Mouse (Mus musculus) ES-E14 (cell line): ENCODE measurements around the gene Uqcc2. TPM values are rescaled to one million over a fixed set of nuclear protein-coding genes. Genes with fewer than 3 reads are reported as not detected.

ENCODE experiments used
- DNase-seq: peaks from one replicate; pipeline ENCODE4 v3.0.0-alpha.2; 2013; ENCODE audit warnings: low read depth, low spot score
- H3K27ac ChIP-seq: 2 replicates; pipeline ENCODE4 v1.5.1; 2012; ENCODE audit warnings: low read depth, mild to moderate bottlenecking, low read length, moderate library complexity, mixed read lengths; ENCODE audit not compliant: poor library complexity, insufficient read depth, severe bottlenecking
- H3K36me3 ChIP-seq: 2 replicates; pipeline ENCODE4 v1.6.1; 2012; ENCODE audit warnings: mild to moderate bottlenecking, low read length, moderate library complexity, mixed read lengths; ENCODE audit not compliant: control insufficient read depth, poor library complexity, insufficient read depth, severe bottlenecking
- H3K4me1 ChIP-seq, 2 experiments: fragments of 150-350 bp in 1 of 2; sonication (generic) in 1 of 2; 2 replicates each; pipeline ENCODE4 v1.6.1; 2012; ENCODE audit warnings: low read length in 2 of 2, mild to moderate bottlenecking in 1 of 2, mixed read lengths in 1 of 2; ENCODE audit not compliant: control insufficient read depth in 2 of 2, insufficient read depth in 2 of 2, poor library complexity in 1 of 2
- H3K4me3 ChIP-seq, 2 experiments: fragments of 150-350 bp in 1 of 2; sonication (generic) in 1 of 2; 2 replicates each; pipeline ENCODE4 v1.5.1; 2012; ENCODE audit warnings: low read length in 2 of 2, low read depth in 1 of 2, mild to moderate bottlenecking in 1 of 2, mixed read lengths in 1 of 2; ENCODE audit not compliant: insufficient read depth in 1 of 2, poor library complexity in 1 of 2, severe bottlenecking in 1 of 2
- H3K9ac ChIP-seq: 2 replicates; pipeline ENCODE4 v1.6.1; 2012; ENCODE audit warnings: low read depth, mild to moderate bottlenecking, low read length, mixed read lengths; ENCODE audit not compliant: poor library complexity, insufficient read depth, severe bottlenecking
- H3K9me3 ChIP-seq: fragments of 150-350 bp; sonication (generic); 2 replicates; pipeline ENCODE4 v1.6.1; 2012; ENCODE audit warnings: low read depth, mild to moderate bottlenecking, low read length; ENCODE audit not compliant: control insufficient read depth, insufficient read depth
- CHD2 ChIP-seq: IDR thresholded peaks from 2 replicates; pipeline ENCODE4 v1.6.1; 2014; ENCODE audit warnings: mild to moderate bottlenecking, low read depth, low read length, inconsistent platforms
- HCFC1 ChIP-seq: IDR thresholded peaks from 2 replicates; pipeline ENCODE4 v1.6.1; 2012; ENCODE audit warnings: low read length, inconsistent platforms, borderline replicate concordance; ENCODE audit not compliant: insufficient read depth
- MAFK ChIP-seq: IDR thresholded peaks from 2 replicates; pipeline ENCODE4 v1.6.1; 2014; ENCODE audit warnings: mild to moderate bottlenecking, low read depth, low read length, inconsistent platforms; ENCODE audit not compliant: insufficient read depth
- ZC3H11A ChIP-seq: IDR thresholded peaks from 2 replicates; pipeline ENCODE4 v1.6.1; 2012; ENCODE audit warnings: low read depth, mild to moderate bottlenecking, inconsistent platforms, low read length, borderline replicate concordance
- ZNF384 ChIP-seq: IDR thresholded peaks from 2 replicates; pipeline ENCODE4 v1.6.1; 2012; ENCODE audit warnings: low read depth, low read length, inconsistent platforms
- in situ Hi-C, 2 experiments: fragments of 600-800 bp; cut with MboI; formaldehyde crosslinking; loops; one replicate each; pipeline ENCODE4 v1.15.1; 2025; ENCODE audit warnings: low sequenced_read_pairs in 2 of 2, inconsistent platforms in 1 of 2; ENCODE audit not compliant: unreplicated experiment in 2 of 2
- total RNA-seq: library from RNA; depleted of rRNA; stranded (reverse); fragments of 300-350 nt; gene quantifications from 2 replicates; pipeline ENCODE4 v1.2.3, GENCODE M21; 2012

The Uqcc2 gene
- total RNA-seq, 1 experiment: 199 TPM

DNA sequence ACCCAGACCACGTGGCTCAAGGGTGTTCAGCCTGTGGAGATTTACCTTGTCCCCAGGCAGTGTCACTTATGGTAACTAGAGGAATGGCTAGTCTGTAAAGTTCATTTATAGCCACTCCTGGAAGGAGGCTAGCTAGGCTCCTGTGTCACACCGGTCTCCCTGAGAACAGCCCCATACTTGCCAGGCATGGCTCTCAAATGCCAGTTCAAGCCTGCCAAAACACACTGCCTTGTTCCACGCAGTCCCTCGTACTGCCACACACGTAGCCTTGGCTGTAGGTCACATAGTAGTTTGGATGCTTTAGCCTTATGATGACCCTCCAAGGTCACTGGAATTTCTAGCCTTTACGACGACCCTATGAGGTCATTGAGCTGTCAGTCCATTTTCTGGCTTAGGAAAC lies 25.5 kb upstream of the Uqcc2 start:
- no peak overlapping the region for H3K4me3 ChIP-seq
- no peaks in the 10 kb centered on the region for H3K36me3 ChIP-seq
- no peak overlapping the region for H3K27ac ChIP-seq
- TF ChIP-seq ZNF384 (no peak), ZC3H11A (no peak), CHD2 (no peak), MAFK (no peak), HCFC1 (no peak)
- no peak for DNase-seq
- no peaks in the 10 kb centered on the region for H3K9me3 ChIP-seq
- H3K9ac ChIP-seq: no peak overlapping the region
- H3K4me1 ChIP-seq: no peaks in the 10 kb centered on the region; a peak in 1 of 4 replicates
- in situ Hi-C loops: no loop called here

DNA sequence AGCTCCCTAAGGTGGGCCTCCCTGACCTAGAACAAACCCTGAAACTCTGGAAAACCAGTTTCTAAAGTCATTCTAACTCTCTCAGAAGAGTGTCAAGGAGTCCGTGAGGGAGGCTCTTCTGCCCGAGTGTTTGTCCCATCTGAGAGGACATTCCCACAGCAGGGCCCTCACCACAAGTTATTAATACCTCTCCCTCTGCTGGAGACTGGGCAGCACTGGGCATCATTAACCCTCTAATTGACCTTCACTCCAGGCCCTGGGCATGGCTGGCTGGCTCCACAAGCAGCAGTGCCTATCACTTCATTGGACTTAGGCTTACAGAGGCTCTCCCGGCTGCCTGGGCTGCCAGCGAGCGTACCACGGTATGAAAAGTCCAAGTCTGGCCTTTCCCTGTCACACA lies 24.7 kb upstream of the Uqcc2 start:
- in situ Hi-C loops: no loop called here
- Histone ChIP-seq H3K4me3 (no peak overlapping the region), H3K9me3 (no peaks in the 10 kb centered on the region), H3K9ac (no peak overlapping the region), H3K27ac (no peak overlapping the region), H3K36me3 (no peaks in the 10 kb centered on the region), H3K4me1 (peaks cover 0 to 4% of the 10 kb centered on the region in 2 experiments; a peak in 2 of 4 replicates)
- no peak for DNase-seq
- TF ChIP-seq ZNF384: no peak
- no peak for TF ChIP-seq MAFK
- TF ChIP-seq ZC3H11A: no peak
- no peak for TF ChIP-seq CHD2
- no peak for TF ChIP-seq HCFC1

DNA sequence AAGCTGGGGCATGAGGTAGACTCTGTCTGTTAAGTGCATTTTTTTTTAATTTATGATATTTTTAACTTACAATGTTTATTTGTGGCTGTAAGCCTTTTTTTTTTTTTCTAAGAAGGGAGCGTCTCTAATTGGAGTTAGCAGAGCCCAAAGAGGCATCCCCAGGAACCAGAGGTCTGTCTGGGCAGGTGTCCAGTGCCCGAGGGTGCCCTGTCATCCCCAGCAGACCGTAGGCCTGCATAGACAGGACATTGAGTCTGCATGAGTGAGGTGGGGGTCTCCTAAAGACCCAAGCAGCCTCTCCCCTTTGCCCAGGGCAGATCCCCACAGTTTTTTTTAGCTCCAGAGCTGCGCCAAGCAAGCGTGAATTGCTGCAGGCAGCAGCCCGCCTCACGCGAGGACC lies 22.0 kb upstream of the Uqcc2 start:
- Histone ChIP-seq H3K4me3 (no peak overlapping the region), H3K4me1 (peaks cover 0 to 6% of the 10 kb centered on the region in 2 experiments; a peak in 1 of 4 replicates), H3K9me3 (no peaks in the 10 kb centered on the region), H3K36me3 (no peaks in the 10 kb centered on the region), H3K27ac (no peak overlapping the region), H3K9ac (no peak overlapping the region)
- no peak for DNase-seq
- in situ Hi-C loops: no loop called here
- TF ChIP-seq MAFK: no peak
- no peak for TF ChIP-seq ZC3H11A
- no peak for TF ChIP-seq ZNF384
- no peak for TF ChIP-seq HCFC1
- TF ChIP-seq CHD2: no peak

DNA sequence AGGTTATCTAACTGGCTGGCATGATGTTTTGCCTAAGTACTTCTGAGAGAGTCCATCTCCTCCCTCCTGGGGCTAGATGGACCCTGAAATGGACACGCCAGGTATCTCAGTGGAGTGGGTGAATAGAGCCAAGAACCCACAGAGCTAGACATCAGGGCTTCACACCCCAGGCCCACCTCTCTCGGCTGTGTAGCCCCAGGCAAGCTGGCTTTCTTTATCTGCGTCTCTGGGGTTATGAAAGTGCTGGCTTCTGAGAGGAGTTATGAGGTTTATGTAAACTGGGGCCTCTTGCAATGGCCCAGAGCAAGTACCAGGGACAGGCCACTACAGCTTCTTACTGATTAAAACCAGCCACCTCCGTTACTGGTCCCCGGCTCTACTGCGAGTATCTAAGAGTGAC lies 21.2 kb upstream of the Uqcc2 start:
- no peak overlapping the region for H3K27ac ChIP-seq
- no peak for DNase-seq
- H3K36me3 ChIP-seq: no peaks in the 10 kb centered on the region
- no peak overlapping the region for H3K9ac ChIP-seq
- H3K9me3 ChIP-seq: no peaks in the 10 kb centered on the region
- in situ Hi-C loops: no loop called here
- TF ChIP-seq CHD2 (no peak), MAFK (no peak), ZNF384 (no peak), HCFC1 (no peak), ZC3H11A (no peak)
- H3K4me1 ChIP-seq: peaks cover 0 to 6% of the 10 kb centered on the region in 2 experiments; a peak in 1 of 4 replicates
- no peak overlapping the region for H3K4me3 ChIP-seq

DNA sequence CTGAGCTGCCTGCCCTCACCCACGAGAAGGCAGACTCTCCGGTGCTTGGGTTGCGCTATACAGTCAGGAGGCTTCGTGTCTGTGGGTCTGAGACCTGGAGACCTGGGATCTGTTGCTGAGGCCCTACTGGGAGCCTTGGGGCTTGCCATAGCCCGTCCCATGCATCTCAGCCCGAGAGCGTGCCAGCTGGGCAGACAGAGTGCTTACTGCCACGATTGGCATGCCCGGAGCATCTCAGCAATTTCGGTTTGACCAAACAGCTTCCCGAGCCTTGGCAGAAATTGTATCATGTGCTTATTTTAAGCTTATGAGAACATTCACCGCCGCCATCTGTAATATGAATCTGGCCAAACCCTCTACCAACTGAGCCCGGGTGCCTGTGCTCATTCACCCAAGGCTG lies 20.5 kb upstream of the Uqcc2 start:
- Histone ChIP-seq H3K36me3 (no peaks in the 10 kb centered on the region), H3K4me3 (no peak overlapping the region), H3K9me3 (no peaks in the 10 kb centered on the region), H3K9ac (no peak overlapping the region), H3K27ac (no peak overlapping the region), H3K4me1 (peaks cover 0 to 6% of the 10 kb centered on the region in 2 experiments; a peak in 1 of 4 replicates)
- in situ Hi-C loops: no loop called here
- no peak for DNase-seq
- TF ChIP-seq ZNF384 (no peak), MAFK (no peak), CHD2 (no peak), ZC3H11A (no peak), HCFC1 (no peak)
